Mouse (Mus musculus) lung, postnatal 0 days (tissue): ENCODE results near the gene Celsr2.

Experiments used
- CTCF ChIP-seq: IDR thresholded peaks from 2 replicates; pipeline ENCODE4 v1.5.1; 2016; ENCODE audit warnings: antibody characterized with exemption, mild to moderate bottlenecking
- EP300 ChIP-seq: IDR thresholded peaks from 2 replicates; pipeline ENCODE4 v1.6.1; 2016; ENCODE audit warnings: antibody characterized with exemption, mild to moderate bottlenecking, control low read depth

- TF ChIP-seq CTCF (no peak), EP300 (no peak)
Observed at GRCm38 (mm10) chr3:108411026-108411753, 4.2 kb downstream of the Celsr2 start.
